22 mouse cellular contexts compared by ENCODE assay signal in the genomic region with DNA sequence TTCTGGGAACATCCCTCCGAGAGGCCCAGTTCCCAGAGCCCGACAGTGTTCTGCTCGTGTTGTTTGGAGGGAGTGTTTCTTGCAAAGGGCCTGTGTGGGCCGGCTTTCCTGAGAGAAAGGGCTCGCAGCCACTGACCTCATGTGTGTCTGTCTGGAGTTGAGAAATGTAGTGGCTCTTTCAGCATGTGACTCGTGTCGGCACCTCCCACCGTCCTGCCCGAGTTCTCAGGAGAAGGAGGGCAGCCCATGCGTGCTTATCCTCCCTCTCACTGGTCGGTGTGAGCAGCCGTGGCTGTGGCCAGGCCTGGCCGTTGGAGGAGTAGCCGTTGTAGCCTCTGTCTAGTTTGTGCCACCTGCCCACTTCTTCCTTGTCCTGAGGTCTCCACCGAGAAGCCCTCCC. TPM values are rescaled to one million over a fixed set of nuclear protein-coding genes. Genes with fewer than 3 reads are reported as not detected.
DNase-seq lines count a peak whose midpoint lies in the region; ATAC-seq and TF ChIP-seq lines count a peak whose summit lies in the region.
"Had no signal": no experiment of that assay in that cellular context is flagged by ENCODE, and none has a peak within 500 bp of the region (broad histone marks: within the 10 kb centered on the region; RNA-seq: fewer than 3 reads in every experiment).

No protein-coding gene starts in this region.

- no peak overlapping the region for H3K4me3 ChIP-seq in kidney, embryonic 14.5 days (ENCODE audit: low read length)
- no peak overlapping the region for H3K4me3 ChIP-seq in lung, adult 2 months (replicated peaks; ENCODE audit: extremely low read depth, low read depth, low read length)
- H3K4me3 ChIP-seq in heart, adult 2 months = no peak overlapping the region
- no peak overlapping the region for H3K4me3 ChIP-seq in heart, embryonic 12.5 days
- H3K4me3 ChIP-seq: embryonic facial prominence, embryonic 10.5 days; erythroblast, embryonic 14.5 days; gastrocnemius, adult 2 months; liver, embryonic 15.5 days had no signal

- H3K27me3 ChIP-seq in kidney, embryonic 14.5 days (ENCODE audit: control insufficient read depth, insufficient read depth, low read length) = no peaks in the 10 kb centered on the region
- H3K27me3 ChIP-seq in heart, adult 2 months (ENCODE audit: control insufficient read depth, insufficient read depth, low read length) = no peaks in the 10 kb centered on the region
- no peaks in the 10 kb centered on the region for H3K27me3 ChIP-seq in heart, embryonic 12.5 days (replicated peaks)
- H3K27me3 ChIP-seq: Patski had no signal

- ATAC-seq in kidney, embryonic 14.5 days (ENCODE audit: low FRiP score, low TSS enrichment) = peak; percentile 78
- ATAC-seq in heart, embryonic 12.5 days (ENCODE audit: insufficient number of reproducible peaks, low FRiP score) = peak; percentile 40; the same call in 1 of the 2 replicates
- ATAC-seq: activated CD4-positive, CD25-positive, alpha-beta regulatory T cell, adult 4 months; forebrain, embryonic 16.5 days; hindbrain, embryonic 16.5 days; intestine, postnatal 0 days; midbrain, embryonic 16.5 days; Patski had no signal

- 0 out of 2 replicates have a peak, but pooled peaks cover 3% of the 10 kb centered on the region for H3K4me1 ChIP-seq in kidney, embryonic 14.5 days (ENCODE audit: control insufficient read depth, insufficient read depth, low read length)
- H3K4me1 ChIP-seq in lung, adult 2 months (ENCODE audit: control insufficient read depth, insufficient read depth, low read length) = no peaks in the 10 kb centered on the region
- no peaks in the 10 kb centered on the region for H3K4me1 ChIP-seq in heart, adult 2 months (ENCODE audit: control insufficient read depth, insufficient read depth, low read length)
- peaks cover 15% of the 10 kb centered on the region for H3K4me1 ChIP-seq in heart, embryonic 12.5 days (replicated peaks)
- H3K4me1 ChIP-seq: liver, embryonic 15.5 days had no signal

- H3K79me2 ChIP-seq in heart, adult 2 months (replicated peaks; ENCODE audit: control insufficient read depth, insufficient read depth, low read length) = no peaks in the 10 kb centered on the region

- H3K9ac ChIP-seq in kidney, embryonic 14.5 days (ENCODE audit: low read depth, low read length) = no peak overlapping the region
- H3K9ac ChIP-seq in heart, adult 2 months (ENCODE audit: low read depth, low read length) = no peak overlapping the region
- no peak overlapping the region for H3K9ac ChIP-seq in heart, embryonic 12.5 days
- H3K9ac ChIP-seq: liver, embryonic 15.5 days had no signal

- 46% methylated on average over 15 of the region's 15 CpGs for WGBS in kidney, embryonic 14.5 days
- WGBS in lung, adult 2 months = 55% methylated on average over 15 of the region's 15 CpGs
- 55% methylated on average over 15 of the region's 15 CpGs for WGBS in heart, adult 2 months
- WGBS in heart, embryonic 12.5 days = 48% methylated on average over 15 of the region's 15 CpGs

- no peak for DNase-seq in kidney, postnatal 25 days
- peak; percentile 21 for DNase-seq in lung, postnatal 10 days
- DNase-seq in lung, adult 2 months = no peak
- peak; percentile 37 to 54 for DNase-seq in heart, adult 2 months
- DNase-seq in MN1 (ENCODE audit: low spot score) = no peak
- no peak for DNase-seq in layer of hippocampus, postnatal 36 days
- DNase-seq: B cell, adult 2 months; cerebellum, adult 2 months; gastrocnemius, adult 2 months; layer of hippocampus, adult 9-11 months; thymus, postnatal 36 days had no signal

- H3K27ac ChIP-seq in kidney, embryonic 14.5 days (ENCODE audit: low read depth, low read length) = no peak overlapping the region
- no peak overlapping the region for H3K27ac ChIP-seq in heart, adult 2 months
- H3K27ac ChIP-seq in heart, embryonic 12.5 days (ENCODE audit: poor library complexity, severe bottlenecking) = no peak overlapping the region
- H3K27ac ChIP-seq: embryonic facial prominence, embryonic 10.5 days; gastrocnemius, adult 2 months; liver, embryonic 15.5 days had no signal

- no peak for TF ChIP-seq POLR2A in lung, adult 2 months (IDR thresholded peaks at IDR 0.05; ENCODE audit: borderline replicate concordance, extremely low read depth, low read depth, low read length)
- no peak for TF ChIP-seq POLR2A in heart, adult 2 months (IDR thresholded peaks at IDR 0.05; ENCODE audit: insufficient read depth, low read depth, low read length)

- intact Hi-C loops in heart, adult 2 months (cut with DNase I) = no loop called here

- H3K9me3 ChIP-seq in kidney, embryonic 14.5 days (ENCODE audit: control insufficient read depth, low read length) = no peaks in the 10 kb centered on the region
- no peaks in the 10 kb centered on the region for H3K9me3 ChIP-seq in heart, embryonic 12.5 days (replicated peaks)
- H3K9me3 ChIP-seq: embryonic facial prominence, embryonic 10.5 days; liver, embryonic 15.5 days had no signal

- TF ChIP-seq EP300 in heart, adult 2 months (IDR thresholded peaks at IDR 0.05; ENCODE audit: insufficient read depth, low read depth, low read length) = no peak

- no peak overlapping the region for H3K4me2 ChIP-seq in kidney, embryonic 14.5 days (replicated peaks; ENCODE audit: low read depth, low read length)
- no peak overlapping the region for H3K4me2 ChIP-seq in heart, embryonic 12.5 days
- H3K4me2 ChIP-seq: liver, embryonic 15.5 days had no signal

- no peak for TF ChIP-seq CTCF in lung, adult 2 months (IDR thresholded peaks at IDR 0.05; ENCODE audit: insufficient read depth, low read length)
- no peak for TF ChIP-seq CTCF in heart, adult 2 months (IDR thresholded peaks at IDR 0.05)

- H3K36me3 ChIP-seq in kidney, embryonic 14.5 days (ENCODE audit: control insufficient read depth, insufficient read depth, low read length) = peaks cover 33% of the 10 kb centered on the region
- no peaks in the 10 kb centered on the region for H3K36me3 ChIP-seq in heart, adult 2 months (ENCODE audit: control insufficient read depth, insufficient read depth, low read length)
- peaks cover 63% of the 10 kb centered on the region for H3K36me3 ChIP-seq in heart, embryonic 12.5 days
- H3K36me3 ChIP-seq: liver, embryonic 15.5 days had no signal

RNA-seq across cellular contexts. Expression of gene Mcf2l, which starts 17.6 kb away (rescaled TPM):
- polyA plus RNA-seq in kidney, embryonic 14.5 days (2014; fragmentation: Nextera tagmentation; extraction: Ambion mirVana) = 12.6 and 22.4 TPM in 2 replicates
- polyA plus RNA-seq in lung, adult 2 months (2012; rRNA removed) = 42.8 and 65.2 TPM in 2 replicates
- total RNA-seq in heart, adult 2 months (2021) = 100 to 1,000 TPM in 1 of 2 experiments, 10 to 100 TPM in 1; 58.4 to 104 TPM
- polyA plus RNA-seq in heart, adult 2 months (2012; rRNA removed) = 30.3 and 40.2 TPM in 2 replicates
- 11.4 and 11.5 TPM in 2 replicates for polyA plus RNA-seq in heart, embryonic 12.5 days (2016; fragmentation: Nextera tagmentation; extraction: Ambion mirVana)
- total RNA-seq in layer of hippocampus, postnatal 36 days (2021) = 100 to 1,000 TPM; 224 to 268 TPM

Comparison
In these comparisons a context has a peak if more than half of its experiments do, and no peak if none do; other contexts are left out.
1. DNase-seq: peak in lung, postnatal 10 days (single experiment) and heart, adult 2 months (2 of 2); none in kidney, postnatal 25 days (0 of 2), lung, adult 2 months (single experiment), MN1 (single experiment) and layer of hippocampus, postnatal 36 days (0 of 2).